Mouse (Mus musculus) layer of hippocampus, adult 11-12 months (tissue): Measurements from ENCODE around the gene Ropn1.

ENCODE experiments used
- DNase-seq: peaks from one replicate; pipeline ENCODE4 v3.0.0; 2022; ENCODE audit warnings: low spot score

Gene Ropn1

DNA sequence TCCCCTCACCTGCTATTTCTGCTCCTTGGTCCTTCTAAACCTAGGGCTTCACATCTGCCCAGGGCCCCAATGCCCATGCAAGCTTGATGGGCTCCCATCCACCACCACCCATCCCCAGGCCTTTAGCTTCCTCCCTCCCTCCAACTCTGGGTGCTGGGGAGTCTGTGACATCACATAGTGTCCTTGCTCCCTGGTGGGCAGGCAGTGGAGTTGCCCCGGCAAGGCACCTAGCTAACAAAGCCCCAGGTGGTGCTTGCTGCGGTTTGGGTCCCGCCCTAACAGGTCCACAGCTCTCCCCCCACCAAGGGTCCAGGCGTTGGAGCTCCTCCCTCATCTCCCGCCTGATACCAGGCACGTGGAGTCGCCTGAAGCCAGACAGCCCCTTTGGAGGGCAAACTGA lies at the start of gene Ropn1:
Gene Ropn1 (plus strand): TSS at position 301 of the 400 bp plus-strand sequence.
- no peak for DNase-seq

DNA sequence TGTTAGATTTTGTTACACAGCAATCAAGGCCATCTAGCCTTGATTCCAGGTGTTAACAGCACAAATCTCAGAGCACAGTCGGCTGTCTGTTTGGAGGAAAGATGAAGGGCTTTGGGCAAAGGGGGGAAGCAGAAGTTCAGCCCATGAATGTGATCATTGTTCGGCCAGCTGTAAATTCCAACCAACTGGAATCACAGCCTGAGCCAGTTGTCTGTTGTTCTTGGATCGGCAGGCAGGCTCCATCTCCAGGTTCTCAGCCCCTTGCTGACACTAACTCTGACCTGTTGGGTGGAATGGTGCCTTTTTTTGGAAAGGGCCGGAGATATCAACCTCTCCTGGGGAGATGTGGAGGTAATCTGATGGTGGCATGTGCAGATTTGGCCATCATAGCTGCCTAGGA lies 47.8 kb upstream of the Ropn1 start:
- DNase-seq, result no peak

GRCm38 (mm10) chr16:34603076-34603475 lies 46.6 kb upstream of the Ropn1 start:
- DNase-seq, result no peak

DNA sequence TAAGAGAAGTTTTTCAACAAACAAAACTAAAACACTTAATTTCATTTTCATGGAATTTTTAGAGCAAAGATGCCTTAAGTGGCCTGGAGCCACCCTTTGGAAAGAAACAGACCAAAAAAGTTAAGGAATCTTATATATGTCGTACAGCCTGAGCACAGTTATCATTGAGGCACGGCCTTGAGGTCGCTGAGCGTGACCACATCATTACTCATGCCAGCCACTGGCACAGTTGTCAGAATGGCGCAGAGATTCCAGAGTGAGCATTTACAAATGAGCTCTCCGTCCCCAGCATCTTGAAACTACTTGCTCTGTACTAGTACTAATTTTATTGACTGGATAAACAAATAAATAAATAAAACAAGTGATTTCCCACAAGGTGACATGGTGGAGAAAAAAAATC lies 45.9 kb upstream of the Ropn1 start:
- DNase-seq, result no peak

DNA sequence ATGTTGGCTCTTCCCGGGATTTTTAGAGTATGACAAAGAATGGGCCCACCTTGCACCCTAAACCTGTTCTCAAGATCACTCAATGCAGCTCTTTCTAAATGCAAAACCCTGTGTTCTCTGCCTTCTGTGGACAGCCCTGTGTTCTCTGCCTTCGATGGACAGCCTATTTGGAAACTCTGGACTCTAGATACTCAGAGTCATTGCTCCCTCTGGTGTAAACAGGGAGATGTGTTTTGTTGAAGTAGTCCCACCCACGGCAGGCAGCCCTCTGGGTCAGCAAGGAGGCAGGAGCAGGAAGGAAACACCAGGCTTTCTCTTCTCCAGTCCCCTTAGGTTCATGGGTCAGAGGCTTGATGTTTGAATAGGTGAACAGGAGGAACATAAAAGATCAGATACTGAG lies 44.0 kb upstream of the Ropn1 start:
- DNase-seq, result peak; percentile 14

GRCm38 (mm10) chr16:34610137-34610536 lies 39.6 kb upstream of the Ropn1 start:
- no peak for DNase-seq

- no peak for DNase-seq
Observed at GRCm38 (mm10) chr16:34614021-34614420, 35.7 kb upstream of the Ropn1 start.

DNA sequence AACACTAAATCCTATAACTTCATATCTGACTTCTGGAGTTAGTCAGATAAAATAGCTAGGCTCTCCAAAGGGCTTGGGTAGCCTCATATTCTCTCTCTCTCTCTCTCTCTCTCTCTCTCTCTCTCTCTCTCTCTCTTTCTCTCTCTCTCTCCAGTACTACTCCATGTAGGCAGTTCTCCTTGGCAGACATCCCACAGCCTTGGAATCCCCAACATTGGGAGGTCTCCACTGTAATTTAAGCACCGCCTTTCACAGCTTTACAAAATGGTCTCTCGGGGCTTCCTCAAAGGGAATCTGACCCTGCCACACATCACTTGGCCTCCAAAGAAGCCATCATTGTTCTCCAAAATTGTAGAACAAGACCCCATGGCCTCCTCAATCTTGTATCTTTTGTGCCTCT lies 22.1 kb upstream of the Ropn1 start:
- DNase-seq, result no peak

- peak; percentile 40 for DNase-seq
Observed at GRCm38 (mm10) chr16:34628397-34628796, 21.3 kb upstream of the Ropn1 start.

DNA sequence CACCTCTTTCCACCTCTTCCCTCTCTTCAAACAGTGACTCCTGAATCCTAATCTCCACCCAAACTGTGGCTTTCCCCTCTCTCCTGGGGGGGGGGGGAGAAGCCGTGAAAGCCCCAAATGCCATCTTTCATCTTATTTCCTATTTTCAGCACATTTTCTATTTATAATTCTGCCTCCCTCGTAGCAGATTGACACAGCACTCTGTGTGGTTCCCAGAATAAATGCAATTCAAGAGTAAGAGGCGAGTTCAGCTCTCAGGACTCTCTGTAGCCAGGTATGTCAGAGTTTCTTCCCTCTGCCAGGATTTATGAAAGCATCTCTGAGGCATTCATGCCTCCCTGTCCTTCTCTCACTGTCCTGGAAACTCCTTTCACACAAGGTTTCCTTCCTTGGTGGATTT lies 14.2 kb upstream of the Ropn1 start:
- DNase-seq, result no peak

- DNase-seq, result no peak
Observed at GRCm38 (mm10) chr16:34643511-34644259, 6.0 kb upstream of the Ropn1 start.

GRCm38 (mm10) chr16:34653023-34653422 lies 3.3 kb downstream of the Ropn1 start:
- DNase-seq, result no peak

DNA sequence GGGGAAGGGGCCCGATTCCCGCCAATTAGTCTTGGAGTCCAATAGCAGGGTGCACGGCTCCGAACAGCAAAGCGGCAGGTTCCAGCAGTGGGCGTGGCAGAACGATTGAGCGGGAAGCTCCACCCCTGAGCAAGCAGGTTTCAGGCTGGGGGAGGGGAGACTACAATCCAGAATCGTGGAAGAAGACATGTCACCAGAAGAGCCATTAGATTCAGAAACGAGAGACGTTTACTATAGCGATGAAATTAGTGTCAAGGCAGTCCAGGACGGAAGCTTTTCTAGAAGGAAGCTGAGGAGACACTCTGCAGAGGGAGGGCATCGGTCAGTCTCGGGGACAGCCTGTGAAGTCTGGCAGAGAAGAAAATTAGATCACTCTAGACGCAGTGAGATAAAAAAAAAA lies 7.8 kb downstream of the Ropn1 start:
- peak; percentile 35 for DNase-seq

GRCm38 (mm10) chr16:34657983-34658382 lies 8.3 kb downstream of the Ropn1 start:
- DNase-seq, result no peak

DNA sequence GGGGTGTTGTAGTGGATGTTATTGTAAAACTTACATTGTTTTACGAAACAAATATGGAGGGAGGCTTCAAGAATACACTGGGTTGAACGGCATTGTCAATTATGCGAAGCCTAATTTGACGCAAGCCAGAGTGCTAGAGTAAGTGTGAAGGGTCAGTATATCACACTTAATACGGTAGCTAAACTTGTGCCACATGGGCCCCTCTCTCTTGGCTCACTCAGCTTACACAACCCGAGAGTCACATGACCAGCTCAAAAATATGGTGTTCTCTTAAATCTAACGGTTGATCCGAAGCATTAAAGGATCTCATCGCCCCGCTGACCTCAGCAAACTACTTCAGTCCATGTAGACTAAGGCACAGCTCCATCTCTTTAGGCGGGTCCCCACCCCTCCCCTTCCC lies 8.7 kb downstream of the Ropn1 start:
- DNase-seq, result no peak

- no peak for DNase-seq
Observed at GRCm38 (mm10) chr16:34664553-34664952, 14.8 kb downstream of the Ropn1 start.

DNA sequence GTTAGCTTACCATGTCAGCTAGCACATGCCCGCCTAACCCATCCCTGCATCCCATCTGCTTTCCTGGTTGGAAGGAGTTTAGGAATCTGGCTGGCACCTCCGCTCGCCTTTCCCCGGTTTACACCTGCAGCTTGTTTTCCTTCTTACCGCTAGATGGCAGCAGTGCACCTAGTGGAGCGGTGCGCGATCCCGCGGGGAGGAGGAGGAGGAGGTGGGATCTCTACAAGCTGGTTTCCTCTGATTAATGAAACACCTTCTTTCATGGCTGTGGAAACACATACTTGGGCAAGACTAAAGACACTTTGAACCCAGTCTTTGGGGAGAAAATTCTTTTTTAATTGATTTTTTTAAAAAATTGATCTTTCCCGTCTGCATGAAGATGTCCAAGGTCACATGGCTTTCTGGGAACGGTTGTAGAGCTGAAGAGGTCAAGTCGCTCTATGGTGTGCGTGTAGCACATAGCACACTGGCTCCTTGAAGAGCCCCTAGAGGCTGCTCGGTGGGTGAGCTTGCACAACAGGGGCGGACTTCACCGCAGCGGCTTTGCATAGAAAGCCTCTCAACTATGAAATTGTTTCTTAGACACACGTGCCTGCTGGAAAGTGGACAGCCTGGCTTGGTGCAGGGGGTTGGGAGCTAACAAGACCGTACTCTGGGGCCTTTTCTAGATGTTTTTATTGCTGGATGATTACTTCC lies 17.5 kb downstream of the Ropn1 start:
- DNase-seq, result peak; percentile 62

DNA sequence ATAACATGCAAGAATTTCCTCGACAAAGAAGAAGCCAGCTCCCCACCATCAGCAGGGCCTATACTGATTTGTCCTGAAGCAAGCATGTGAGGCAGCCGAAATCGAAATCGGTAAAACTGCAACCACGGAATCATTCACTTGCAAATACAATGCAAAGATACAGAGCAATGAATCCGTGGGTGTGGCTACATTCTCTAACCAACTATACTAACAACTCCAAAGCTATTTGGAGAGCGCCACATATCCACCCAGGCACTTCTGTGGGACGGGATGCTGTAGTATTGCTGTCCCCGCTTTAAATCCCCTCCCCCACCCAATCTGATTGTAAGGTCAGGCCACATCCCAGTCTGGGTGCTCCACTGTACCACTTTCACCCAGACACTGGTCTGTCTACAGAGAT lies 18.6 kb downstream of the Ropn1 start:
- no peak for DNase-seq

GRCm38 (mm10) chr16:34671966-34672365 lies 22.2 kb downstream of the Ropn1 start:
- DNase-seq, result no peak

DNA sequence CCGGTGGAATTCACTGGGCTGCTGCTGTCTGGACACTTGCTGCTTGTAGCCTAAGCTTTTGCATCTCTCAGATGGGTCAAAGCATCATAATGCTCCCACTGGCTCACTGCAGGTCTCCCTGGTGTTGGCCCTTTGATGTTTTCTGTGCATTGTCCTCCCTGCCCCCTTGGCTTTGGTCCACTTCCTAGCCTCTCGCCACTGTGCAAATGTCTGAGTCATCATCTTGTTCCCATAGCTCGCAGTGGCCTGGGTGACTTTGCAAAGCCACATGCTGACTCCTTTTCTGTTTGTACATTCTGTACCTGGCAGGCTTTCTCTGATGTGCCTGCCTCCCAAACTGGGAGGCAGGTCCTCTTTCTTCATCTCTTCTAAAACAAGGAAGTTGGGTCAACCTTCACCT lies 23.1 kb downstream of the Ropn1 start:
- no peak for DNase-seq

- no peak for DNase-seq
Observed at GRCm38 (mm10) chr16:34674365-34674764, 24.6 kb downstream of the Ropn1 start.

DNA sequence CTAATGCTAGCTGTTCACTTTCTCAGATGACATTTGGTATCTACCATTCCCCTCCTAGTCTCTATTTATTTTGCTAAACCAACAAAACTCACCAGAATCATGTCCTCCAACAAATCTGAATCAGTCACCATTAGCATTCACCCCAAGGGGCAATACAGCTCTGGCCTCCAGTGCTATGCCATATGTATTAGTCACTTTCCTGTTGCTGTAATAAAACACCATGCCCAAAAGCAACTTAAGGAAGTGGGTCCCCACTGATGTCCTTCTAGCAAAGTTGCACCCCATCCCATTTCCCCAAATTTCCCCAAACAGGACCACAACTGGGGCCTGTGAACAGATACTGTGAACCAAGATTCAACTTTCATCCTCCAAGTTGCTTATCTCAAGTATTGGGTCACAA lies 32.1 kb downstream of the Ropn1 start:
- DNase-seq, result no peak

- no peak for DNase-seq
Observed at GRCm38 (mm10) chr16:34689879-34690278, 40.2 kb downstream of the Ropn1 start.
